31 mouse cellular contexts compared by ENCODE assay signal in the genomic region with DNA sequence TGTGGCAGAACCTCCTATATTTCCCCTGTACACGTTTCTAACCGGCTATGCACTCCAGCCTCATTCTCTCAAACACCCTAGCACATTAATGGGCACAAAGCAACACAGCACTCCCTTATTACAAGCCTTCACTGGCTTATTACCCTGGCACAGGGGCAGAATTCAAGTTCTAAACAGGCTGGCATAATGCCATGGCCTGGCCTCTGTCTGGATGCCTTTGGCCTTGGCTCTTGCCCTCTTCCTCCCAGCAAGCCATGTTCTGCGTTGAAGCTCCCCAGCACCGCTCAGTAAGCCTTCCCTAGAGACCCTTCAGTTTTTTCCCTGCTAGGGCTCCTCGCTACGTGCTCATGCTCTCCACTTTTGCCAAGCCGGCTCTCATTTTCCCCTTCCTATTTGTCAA. TPM values are rescaled to one million over a fixed set of nuclear protein-coding genes. Genes with fewer than 3 reads are reported as not detected.
DNase-seq lines count a peak whose midpoint lies in the region; ATAC-seq and TF ChIP-seq lines count a peak whose summit lies in the region.
"Had no signal": no experiment of that assay in that cellular context is flagged by ENCODE, and none has a peak within 500 bp of the region (broad histone marks: within the 10 kb centered on the region; RNA-seq: fewer than 3 reads in every experiment).

No protein-coding gene starts in this region.

- no peaks in the 10 kb centered on the region; the same call in 1 of the 2 replicates for H3K4me1 ChIP-seq in liver, adult 2 months (ENCODE audit: control insufficient read depth, insufficient read depth, low read length)
- H3K4me1 ChIP-seq in liver, embryonic 12.5 days = no peaks in the 10 kb centered on the region
- H3K4me1 ChIP-seq: embryonic facial prominence, embryonic 10.5 days; embryonic facial prominence, embryonic 13.5 days; forebrain, embryonic 12.5 days; forebrain, embryonic 15.5 days; heart, embryonic 12.5 days; heart, embryonic 15.5 days; hindbrain, embryonic 10.5 days; hindbrain, embryonic 13.5 days; intestine, embryonic 15.5 days had no signal

- H3K36me3 ChIP-seq in liver, adult 2 months (ENCODE audit: control insufficient read depth, insufficient read depth, low read length) = peaks cover 7% of the 10 kb centered on the region; the same call in 1 of the 2 replicates
- H3K36me3 ChIP-seq in liver, embryonic 12.5 days = peaks cover 66% of the 10 kb centered on the region

- no peak overlapping the region for H3K9ac ChIP-seq in liver, adult 2 months (ENCODE audit: low read depth, low read length)
- H3K9ac ChIP-seq in liver, embryonic 12.5 days = no peak overlapping the region
- H3K9ac ChIP-seq: embryonic facial prominence, embryonic 13.5 days; forebrain, embryonic 12.5 days; forebrain, embryonic 15.5 days; heart, embryonic 12.5 days; heart, embryonic 15.5 days; hindbrain, embryonic 13.5 days; intestine, embryonic 15.5 days had no signal

- ATAC-seq in liver, embryonic 12.5 days = no peak
- ATAC-seq: CD4-positive, CD25-positive, alpha-beta regulatory T cell, adult 4 months; forebrain, embryonic 15.5 days; hindbrain, embryonic 16.5 days; intestine, embryonic 15.5 days had no signal

- H3K9me3 ChIP-seq in liver, embryonic 12.5 days (replicated peaks) = no peaks in the 10 kb centered on the region
- H3K9me3 ChIP-seq: embryonic facial prominence, embryonic 13.5 days; forebrain, embryonic 12.5 days; forebrain, embryonic 15.5 days; heart, embryonic 15.5 days; hindbrain, embryonic 13.5 days; intestine, embryonic 15.5 days had no signal

- WGBS in liver, adult 2 months = 71% methylated on average over 7 of the region's 7 CpGs
- 83% methylated on average over 7 of the region's 7 CpGs for whole genome bisulfite sequencing in liver, embryonic 12.5 days (ENCODE audit: insufficient replicate concordance)

- no peak for TF ChIP-seq POLR2A in liver, adult 2 months (IDR thresholded peaks at IDR 0.05; ENCODE audit: extremely low read depth, insufficient read depth, low read length)

- no peaks in the 10 kb centered on the region for H3K27me3 ChIP-seq in liver, adult 2 months (ENCODE audit: control insufficient read depth, insufficient read depth, low read length)
- H3K27me3 ChIP-seq in liver, embryonic 12.5 days (replicated peaks) = no peaks in the 10 kb centered on the region
- H3K27me3 ChIP-seq: embryonic facial prominence, embryonic 13.5 days; forebrain, embryonic 12.5 days; forebrain, embryonic 15.5 days; heart, embryonic 12.5 days; heart, embryonic 15.5 days; hindbrain, embryonic 13.5 days; intestine, embryonic 15.5 days had no signal

- H3K4me3 ChIP-seq in liver, adult 2 months (ENCODE audit: insufficient read depth, low read depth, low read length) = no peak overlapping the region
- H3K4me3 ChIP-seq in liver, embryonic 12.5 days = no peak overlapping the region
- H3K4me3 ChIP-seq: embryonic facial prominence, embryonic 10.5 days; embryonic facial prominence, embryonic 13.5 days; erythroblast, embryonic 14.5 days; forebrain, embryonic 12.5 days; forebrain, embryonic 15.5 days; heart, embryonic 12.5 days; heart, embryonic 15.5 days; hindbrain, embryonic 10.5 days; hindbrain, embryonic 13.5 days; intestine, embryonic 15.5 days had no signal

- DNase-seq in adrenal gland, postnatal 10 days = peak; percentile 61
- DNase-seq in adrenal gland, postnatal 14 days = no peak
- peak; percentile 72 for DNase-seq in liver, adult 2 months (ENCODE audit: extremely low read depth, low read depth, low spot score)
- DNase-seq in adrenal gland, postnatal 25 days = peak; percentile 53
- DNase-seq in right cerebral cortex, adult 2 months (ENCODE audit: low spot score in 2 of 2) = no peak
- DNase-seq: cerebellum, adult 11 months; cerebellum, adult 2 months; cerebellum, adult 9-11 months; embryo, embryonic 11 days; gastrocnemius, postnatal 25 days; heart, adult 18-20 months; heart, postnatal 10 days; heart, postnatal 36 days had no signal

- TF ChIP-seq CTCF in liver, adult 2 months (IDR thresholded peaks at IDR 0.05; ENCODE audit: low read depth, low read length) = no peak

- no peak overlapping the region for H3K4me2 ChIP-seq in liver, embryonic 12.5 days
- H3K4me2 ChIP-seq: embryonic facial prominence, embryonic 13.5 days; forebrain, embryonic 12.5 days; forebrain, embryonic 15.5 days; heart, embryonic 12.5 days; heart, embryonic 15.5 days; hindbrain, embryonic 13.5 days; intestine, embryonic 15.5 days had no signal

- H3K27ac ChIP-seq in liver, adult 2 months (replicated peaks; ENCODE audit: insufficient read depth, low read depth, low read length) = no peak overlapping the region
- H3K27ac ChIP-seq in liver, embryonic 12.5 days = no peak overlapping the region
- H3K27ac ChIP-seq: embryonic facial prominence, embryonic 10.5 days; embryonic facial prominence, embryonic 13.5 days; forebrain, embryonic 12.5 days; forebrain, embryonic 15.5 days; heart, embryonic 15.5 days; hindbrain, embryonic 10.5 days; hindbrain, embryonic 13.5 days; intestine, embryonic 15.5 days had no signal

- H3K79me2 ChIP-seq in liver, adult 2 months (ENCODE audit: control insufficient read depth, insufficient read depth, low read length) = no peaks in the 10 kb centered on the region

RNA-seq across cellular contexts. Expression of gene Dgke, which starts 23.6 kb away (rescaled TPM):
- 10 to 100 TPM; 10.5 to 12.8 TPM for total RNA-seq in adrenal gland, postnatal 10 days (2021)
- 12.8 and 15.0 TPM in 2 replicates for total RNA-seq in adrenal gland, postnatal 14 days (2021)
- total RNA-seq in liver, adult 2 months (2014; rRNA removed) = 0.74 and 1.1 TPM in 2 replicates
- 0.49 and 0.69 TPM in 2 replicates for polyA plus RNA-seq in liver, adult 2 months (2012; rRNA removed)
- polyA plus RNA-seq in liver, embryonic 12.5 days (2016; fragmentation: Nextera tagmentation; extraction: Ambion mirVana) = 1.6 and 1.7 TPM in 2 replicates
- total RNA-seq in adrenal gland, postnatal 25 days (2021) = 9.5 and 10.4 TPM in 2 replicates
- polyA plus RNA-seq: erythroblast, embryonic 14.5 days had no signal

RNA-seq across cellular contexts. Expression of gene Gm525, which starts 30.6 kb away (rescaled TPM):
- not detected for total RNA-seq in adrenal gland, postnatal 10 days (2021)
- total RNA-seq in adrenal gland, postnatal 14 days (2021) = not detected in 2 replicates
- not detected in 2 replicates for total RNA-seq in liver, adult 2 months (2014; rRNA removed)
- polyA plus RNA-seq in liver, adult 2 months (2012; rRNA removed) = not detected in 2 replicates
- polyA plus RNA-seq in liver, embryonic 12.5 days (2016; fragmentation: Nextera tagmentation; extraction: Ambion mirVana) = not detected in 2 replicates
- not detected in 2 replicates for total RNA-seq in adrenal gland, postnatal 25 days (2021)
- total RNA-seq: adrenal gland, adult 18-20 months; common myeloid progenitor, adult 5-6 weeks; gastrocnemius, adult 8-10 months; gastrocnemius, postnatal 25 days; heart, adult 18-20 months; heart, postnatal 10 days; heart, postnatal 36 days; MEL had no signal
- polyA plus RNA-seq: C2C12; CD4-positive, CD25-positive, alpha-beta regulatory T cell, adult 4 months; embryonic facial prominence, embryonic 10.5 days; erythroblast, embryonic 14.5 days; forebrain, embryonic 12.5 days; forebrain, embryonic 15.5 days; heart, embryonic 12.5 days; hindbrain, embryonic 10.5 days; hindbrain, embryonic 13.5 days; hindbrain, embryonic 16.5 days had no signal

RNA-seq across cellular contexts. Expression of gene Trim25, which starts 43.9 kb away (rescaled TPM):
- total RNA-seq in adrenal gland, postnatal 10 days (2021) = 10 to 100 TPM; 84.3 to 86.7 TPM
- 102 and 115 TPM in 2 replicates for total RNA-seq in adrenal gland, postnatal 14 days (2021)
- 16.2 and 24.1 TPM in 2 replicates for total RNA-seq in liver, adult 2 months (2014; rRNA removed)
- 29.3 and 32.1 TPM in 2 replicates for polyA plus RNA-seq in liver, adult 2 months (2012; rRNA removed)
- polyA plus RNA-seq in liver, embryonic 12.5 days (2016; fragmentation: Nextera tagmentation; extraction: Ambion mirVana) = 23.1 and 25.9 TPM in 2 replicates
- 133 and 149 TPM in 2 replicates for total RNA-seq in adrenal gland, postnatal 25 days (2021)

Comparison
In these comparisons a context has a peak if more than half of its experiments do, and no peak if none do; other contexts are left out.
1. DNase-seq: peak in adrenal gland, postnatal 10 days (single experiment), liver, adult 2 months (single experiment) and adrenal gland, postnatal 25 days (single experiment); none in adrenal gland, postnatal 14 days (single experiment) and right cerebral cortex, adult 2 months (0 of 2).